Mouse (Mus musculus) bone marrow macrophage, adult 2 months (primary cell): ENCODE measurements around the gene Dupd1. TPM values are rescaled to one million over a fixed set of nuclear protein-coding genes. Genes with fewer than 3 reads are reported as not detected.

Source experiments
- H3K27ac ChIP-seq: 2 replicates; pipeline ENCODE4 v1.5.1; 2012; ENCODE audit warnings: low read depth, low read length; ENCODE audit not compliant: insufficient read depth
- H3K4me1 ChIP-seq: 2 replicates; pipeline ENCODE4 v1.6.1; 2012; ENCODE audit warnings: low read length; ENCODE audit not compliant: control insufficient read depth, insufficient read depth
- H3K4me3 ChIP-seq: 2 replicates; pipeline ENCODE4 v1.5.1; 2012; ENCODE audit warnings: mild to moderate bottlenecking, low read length, moderate library complexity; ENCODE audit not compliant: insufficient read depth
- CTCF ChIP-seq: IDR thresholded peaks from 2 replicates; pipeline ENCODE4 v1.5.1; 2012; ENCODE audit warnings: low read depth, mild to moderate bottlenecking, low read length, moderate library complexity
- POLR2A ChIP-seq: IDR thresholded peaks from 2 replicates; pipeline ENCODE4 v1.6.1; 2012; ENCODE audit warnings: mild to moderate bottlenecking, low read depth, low read length, borderline replicate concordance
- polyA plus RNA-seq: library from polyadenylated mRNA; stranded (reverse); fragments of >200 nt; gene quantifications from 2 replicates; pipeline ENCODE4 v1.2.4, GENCODE M21; 2012; ENCODE audit not compliant: missing spikeins, insufficient read depth, insufficient read length

The Dupd1 gene
- polyA plus RNA-seq, 1 experiment = not detected

- Histone ChIP-seq H3K4me3 (no peak overlapping the region), H3K4me1 (no peaks in the 10 kb centered on the region), H3K27ac (no peak overlapping the region)
- TF ChIP-seq POLR2A (no peak), CTCF (no peak)
Observed at GRCm38 (mm10) chr14:21722021-21722698, 7.8 kb upstream of the Dupd1 start.

DNA sequence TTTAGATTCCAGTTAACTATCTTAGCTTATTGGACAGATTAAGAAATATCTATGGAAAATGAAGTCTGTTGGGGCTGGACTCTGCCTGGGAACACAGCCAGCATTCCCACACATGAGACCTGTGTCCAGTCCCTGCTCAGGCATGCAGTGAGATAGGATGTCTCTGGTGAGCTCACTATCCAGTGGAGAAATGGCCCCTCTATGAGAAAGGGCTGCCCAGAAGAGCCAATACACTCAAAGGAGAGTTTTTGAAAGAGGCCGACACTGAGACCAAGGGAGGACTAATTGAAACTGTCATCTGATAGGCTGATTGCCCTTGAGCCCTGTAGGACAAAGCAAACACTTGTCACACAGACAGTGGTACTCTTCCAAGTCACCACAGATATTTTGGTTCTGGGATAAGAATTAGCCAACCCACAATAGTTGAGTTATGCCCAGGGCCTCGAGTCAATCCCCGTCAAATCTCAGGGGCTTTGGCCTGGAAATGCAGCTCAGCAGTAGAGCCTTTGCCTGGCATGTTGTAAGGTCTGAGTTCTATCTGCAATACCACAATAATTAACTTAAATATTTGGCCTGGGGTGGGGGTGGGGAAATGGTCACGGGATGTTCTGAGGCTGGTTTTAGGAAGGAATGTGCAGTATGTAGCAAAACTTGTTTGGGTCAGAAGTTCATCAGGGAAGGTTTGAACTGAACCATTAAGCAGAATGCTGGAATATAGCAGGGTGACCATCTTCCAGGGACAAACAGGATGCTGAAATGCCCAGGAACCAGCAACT lies 6.2 kb upstream of the Dupd1 start:
- Histone ChIP-seq H3K4me3 (no peak overlapping the region), H3K4me1 (no peaks in the 10 kb centered on the region), H3K27ac (no peak overlapping the region)
- TF ChIP-seq CTCF = no peak
- TF ChIP-seq POLR2A = no peak

DNA sequence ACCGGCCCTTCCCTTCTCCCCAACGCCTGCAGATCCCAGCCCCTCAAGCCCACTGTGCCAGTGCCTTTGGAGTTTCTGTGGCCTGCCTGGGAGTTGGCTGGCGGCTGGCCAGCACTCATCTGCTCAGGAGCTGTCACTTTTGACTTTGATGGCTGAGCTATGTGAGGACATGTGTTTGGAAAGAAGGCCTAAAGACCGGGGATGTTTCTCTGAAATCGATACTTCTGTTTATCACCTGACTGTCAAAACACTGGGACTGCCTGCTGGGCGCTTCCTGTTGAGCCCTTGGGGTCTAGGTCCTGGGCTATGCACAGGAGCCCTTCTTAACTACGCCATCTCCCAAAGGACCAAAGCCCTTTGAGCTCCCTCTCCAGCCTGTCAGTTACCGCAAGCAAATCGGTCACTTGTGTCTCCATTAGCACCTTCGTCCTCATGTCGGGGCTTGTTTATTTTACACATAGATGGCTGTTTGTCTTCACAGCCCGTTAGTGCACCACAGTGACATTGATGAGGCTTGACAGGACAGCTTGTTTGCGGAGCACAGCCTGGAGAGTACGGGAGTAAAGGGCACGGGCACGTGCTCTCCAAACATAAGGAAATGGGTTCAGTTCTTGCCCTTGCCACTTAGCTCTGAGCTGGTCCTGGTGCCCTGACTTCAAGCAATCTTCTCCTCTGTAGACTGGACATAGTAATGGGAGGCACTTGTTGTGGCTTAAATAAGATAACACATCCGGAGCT lies 5.4 kb upstream of the Dupd1 start:
- Histone ChIP-seq H3K4me3 (no peak overlapping the region), H3K27ac (no peak overlapping the region), H3K4me1 (no peaks in the 10 kb centered on the region)
- TF ChIP-seq CTCF (no peak), POLR2A (no peak)

DNA sequence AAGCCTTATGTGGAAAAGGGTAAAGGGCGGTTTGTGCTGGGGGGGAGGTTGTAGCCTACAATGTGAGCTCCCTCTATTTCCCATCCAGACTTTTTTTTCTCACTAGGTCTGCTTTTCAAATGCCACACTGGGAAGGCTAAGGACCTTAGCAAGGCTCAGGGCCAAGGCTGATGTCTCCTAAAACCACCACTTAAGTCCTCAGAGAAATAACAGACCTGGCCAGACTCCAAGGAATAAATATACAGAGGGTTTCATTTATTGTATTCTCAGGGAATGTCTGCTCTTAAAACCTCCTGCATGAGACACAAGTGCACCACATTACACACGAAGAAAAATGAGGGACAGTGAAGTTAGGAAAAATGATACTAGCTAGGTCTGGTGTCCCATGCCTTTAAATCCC lies 3.1 kb downstream of the Dupd1 start:
- TF ChIP-seq CTCF (no peak), POLR2A (no peak)
- Histone ChIP-seq H3K4me3 (no peak overlapping the region), H3K4me1 (peaks cover 22% of the 10 kb centered on the region), H3K27ac (no peak overlapping the region)

DNA sequence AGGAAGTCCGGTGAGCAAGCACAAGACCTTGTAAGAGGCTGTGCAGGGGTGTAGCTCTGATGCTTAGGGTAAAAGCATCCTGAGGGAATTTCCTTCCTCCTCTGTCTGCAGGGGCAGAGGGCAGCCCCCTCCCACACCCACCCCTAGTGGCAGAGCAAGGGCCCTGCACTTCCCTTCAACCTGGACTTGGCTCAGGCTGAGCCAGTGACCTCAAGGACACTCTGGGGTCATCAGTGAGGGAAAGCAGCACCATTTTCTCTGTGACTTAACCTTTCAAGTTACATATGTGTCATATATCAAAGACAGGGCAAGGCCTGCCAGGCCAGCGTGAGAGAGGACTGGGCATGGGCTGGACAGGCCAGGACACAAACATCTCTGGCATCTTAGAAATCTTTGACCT lies 4.8 kb downstream of the Dupd1 start:
- Histone ChIP-seq H3K4me3 (no peak overlapping the region), H3K4me1 (peaks cover 31% of the 10 kb centered on the region), H3K27ac (no peak overlapping the region)
- TF ChIP-seq CTCF = no peak
- TF ChIP-seq POLR2A = no peak

GRCm38 (mm10) chr14:21706759-21707571 lies 7.4 kb downstream of the Dupd1 start:
- peaks cover 35% of the 10 kb centered on the region for H3K4me1 ChIP-seq
- H3K27ac ChIP-seq = peak overlapping the region; percentile 85
- no peak for TF ChIP-seq POLR2A
- TF ChIP-seq CTCF = no peak
- H3K4me3 ChIP-seq = no peak overlapping the region

GRCm38 (mm10) chr14:21705462-21705861 lies 8.9 kb downstream of the Dupd1 start:
- no peak for TF ChIP-seq CTCF
- TF ChIP-seq POLR2A = no peak
- Histone ChIP-seq H3K4me1 (peaks cover 35% of the 10 kb centered on the region), H3K4me3 (no peak overlapping the region), H3K27ac (no peak overlapping the region)

- no peak overlapping the region for H3K27ac ChIP-seq
- no peak for TF ChIP-seq POLR2A
- TF ChIP-seq CTCF = no peak
- H3K4me3 ChIP-seq = no peak overlapping the region
- H3K4me1 ChIP-seq = peaks cover 30% of the 10 kb centered on the region
Observed at GRCm38 (mm10) chr14:21703255-21703654, 11.1 kb downstream of the Dupd1 start.

DNA sequence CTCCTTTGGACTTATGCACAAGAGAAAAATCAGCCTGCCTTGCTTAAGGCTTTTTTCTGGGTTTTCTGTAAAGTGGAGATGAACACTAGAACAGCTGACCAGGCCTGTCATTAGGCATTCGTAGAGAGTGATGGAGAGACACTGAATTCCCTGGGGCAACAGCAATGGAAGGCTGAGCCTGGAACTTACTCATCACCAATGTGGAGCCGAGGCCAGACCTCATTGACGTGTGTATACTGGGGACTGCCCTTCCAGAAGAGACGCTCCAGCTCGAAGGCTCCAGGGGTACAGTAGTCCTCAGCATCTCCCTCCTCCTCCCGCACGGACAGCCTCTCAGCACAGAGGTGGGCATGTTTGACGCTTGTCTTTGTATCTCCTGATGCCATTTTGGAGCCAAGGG lies 11.7 kb downstream of the Dupd1 start:
- Histone ChIP-seq H3K27ac (no peak overlapping the region), H3K4me3 (no peak overlapping the region), H3K4me1 (peaks cover 25% of the 10 kb centered on the region)
- TF ChIP-seq POLR2A = no peak
- no peak for TF ChIP-seq CTCF

GRCm38 (mm10) chr14:21696186-21696830 lies 18.1 kb downstream of the Dupd1 start:
- H3K4me1 ChIP-seq = 0 out of 2 replicates have a peak, but pooled peaks cover 4% of the 10 kb centered on the region
- H3K4me3 ChIP-seq = no peak overlapping the region
- no peak overlapping the region for H3K27ac ChIP-seq
- TF ChIP-seq POLR2A = no peak
- TF ChIP-seq CTCF = no peak
